Mouse (Mus musculus) small intestine, adult 2 months (tissue): Measurements from ENCODE around the gene Snrpg.

Experiments used
- CTCF ChIP-seq: fragments of 200-500 bp; IDR thresholded peaks from 2 replicates; pipeline ENCODE4 v1.5.1; 2012; ENCODE audit warnings: low read depth, mild to moderate bottlenecking, control low read depth, inconsistent platforms, low read length, moderate library complexity, mixed read lengths; ENCODE audit not compliant: insufficient replicate concordance, insufficient read length; ENCODE audit errors: extremely low read depth
- POLR2A ChIP-seq: fragments of 200-500 bp; IDR thresholded peaks from 2 replicates; pipeline ENCODE4 v1.6.1; 2012; ENCODE audit warnings: low read depth, mild to moderate bottlenecking, control low read depth, inconsistent platforms, low read length, moderate library complexity

DNA sequence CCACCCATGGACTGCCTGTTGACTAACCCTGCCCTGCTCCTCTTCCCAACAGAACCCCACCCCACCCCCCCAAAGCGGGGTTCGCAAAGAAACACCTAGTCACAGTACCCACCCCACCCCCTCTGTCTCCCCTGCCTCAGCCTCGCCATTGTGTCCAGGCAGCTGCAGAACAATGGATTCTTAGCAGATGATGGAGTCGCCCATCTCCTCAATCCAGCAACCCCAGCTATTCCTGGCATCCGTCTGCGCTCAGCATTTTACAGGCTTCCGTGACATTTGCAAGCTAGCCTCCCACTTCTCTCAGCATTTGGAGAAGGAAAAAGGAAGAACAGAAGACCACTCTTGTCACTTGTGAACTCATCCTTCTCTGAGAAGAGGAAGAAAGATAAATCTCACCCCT, 27.4 kb upstream of the Snrpg start:
- no peak for TF ChIP-seq CTCF
- no peak for TF ChIP-seq POLR2A
